In the genomic region with DNA sequence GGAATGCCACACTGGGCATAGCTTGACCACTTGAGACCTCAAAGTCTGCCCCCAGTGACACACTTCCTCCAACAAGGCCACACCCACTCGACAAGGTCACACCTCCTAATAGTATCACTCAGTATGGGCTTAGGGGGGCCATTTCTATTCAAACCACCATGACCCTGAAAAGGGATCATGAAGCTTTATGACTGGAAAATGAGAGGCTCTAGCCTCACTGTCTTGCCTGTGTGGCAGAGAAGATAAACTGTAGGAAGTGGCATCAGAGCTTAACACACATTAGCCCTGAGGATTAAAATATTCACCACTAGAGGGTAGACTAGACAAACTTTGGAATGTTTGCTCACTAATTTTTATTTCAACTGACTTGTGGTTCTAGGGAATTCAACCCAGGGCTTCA, we compare ENCODE assay signal across 8 mouse cellular contexts. TPM values are rescaled to one million over a fixed set of nuclear protein-coding genes. Genes with fewer than 3 reads are reported as not detected.
A peak's percentile ranks its signal among the peaks of the same experiment; 100 is the strongest.
DNase-seq lines count a peak whose midpoint lies in the region; ATAC-seq and TF ChIP-seq lines count a peak whose summit lies in the region.
"Had no signal": no experiment of that assay in that cellular context is flagged by ENCODE, and none has a peak within 500 bp of the region (broad histone marks: within the 10 kb centered on the region; RNA-seq: fewer than 3 reads in every experiment).

No protein-coding gene starts in this region.

- no peak for ATAC-seq in liver, embryonic 14.5 days (ENCODE audit: insufficient read depth)
- no peak for ATAC-seq in liver, embryonic 12.5 days
- no peak for ATAC-seq in erythroblast, adult 5-6 weeks (replicated peaks; ENCODE audit: low FRiP score, poor library complexity, severe bottlenecking)

- DNase-seq in liver, embryonic 14.5 days (ENCODE audit: low read depth in 3 of 3, low spot score in 3 of 3): no peak
- DNase-seq in brain, adult 2 months (ENCODE audit: low read depth, low spot score): peak; percentile 47
- DNase-seq in forelimb bud, embryonic 11.5 days (ENCODE audit: low read depth, low spot score): peak; percentile 23
- peak; percentile 40 for DNase-seq in naive thymus-derived CD4-positive, alpha-beta T cell, adult 2 months (ENCODE audit: low read depth)
- DNase-seq in cerebellum, adult 11-12 months: no peak

- H3K9ac ChIP-seq in liver, embryonic 14.5 days (replicated peaks): no peak overlapping the region
- no peak overlapping the region for H3K9ac ChIP-seq in liver, embryonic 12.5 days
- H3K9ac ChIP-seq: embryonic facial prominence, embryonic 15.5 days had no signal

- H3K9me3 ChIP-seq in liver, embryonic 14.5 days (ENCODE audit: control insufficient read depth, low read length): no peaks in the 10 kb centered on the region
- no peaks in the 10 kb centered on the region for H3K9me3 ChIP-seq in liver, embryonic 12.5 days (replicated peaks)
- H3K9me3 ChIP-seq: embryonic facial prominence, embryonic 15.5 days had no signal

- no peaks in the 10 kb centered on the region for H3K27me3 ChIP-seq in liver, embryonic 14.5 days (ENCODE audit: control insufficient read depth, insufficient read depth, low read length)
- H3K27me3 ChIP-seq in liver, embryonic 12.5 days (replicated peaks): 0 out of 2 replicates have a peak, but pooled peaks cover 4% of the 10 kb centered on the region
- H3K27me3 ChIP-seq: embryonic facial prominence, embryonic 15.5 days had no signal

- H3K4me3 ChIP-seq in liver, embryonic 14.5 days (ENCODE audit: insufficient read depth in 1 of 2, low read depth in 2 of 2, low read length in 2 of 2): no peak overlapping the region
- H3K4me3 ChIP-seq in liver, embryonic 12.5 days: no peak overlapping the region
- H3K4me3 ChIP-seq: embryonic facial prominence, embryonic 15.5 days had no signal

- no peak overlapping the region for H3K4me2 ChIP-seq in liver, embryonic 14.5 days (ENCODE audit: low read depth)
- H3K4me2 ChIP-seq in liver, embryonic 12.5 days: no peak overlapping the region
- H3K4me2 ChIP-seq: embryonic facial prominence, embryonic 15.5 days had no signal

- H3K36me3 ChIP-seq in liver, embryonic 14.5 days (replicated peaks; ENCODE audit: control insufficient read depth, insufficient read depth, low read depth): no peaks in the 10 kb centered on the region
- no peaks in the 10 kb centered on the region for H3K36me3 ChIP-seq in liver, embryonic 12.5 days
- H3K36me3 ChIP-seq: embryonic facial prominence, embryonic 15.5 days had no signal

- TF ChIP-seq EP300 in liver, embryonic 14.5 days (IDR thresholded peaks at IDR 0.05; ENCODE audit: low read depth): no peak

- 67% methylated on average over 1 of the region's 1 CpGs for WGBS in liver, embryonic 14.5 days (ENCODE audit: insufficient replicate concordance)
- WGBS in liver, embryonic 12.5 days (ENCODE audit: insufficient replicate concordance): 73% methylated on average over 1 of the region's 1 CpGs

- no peak overlapping the region for H3K27ac ChIP-seq in liver, embryonic 14.5 days
- H3K27ac ChIP-seq in liver, embryonic 12.5 days: no peak overlapping the region
- H3K27ac ChIP-seq: embryonic facial prominence, embryonic 15.5 days had no signal

- peak; percentile 24; the same call in 1 of the 2 replicates for TF ChIP-seq CTCF in liver, embryonic 14.5 days (IDR thresholded peaks at IDR 0.05; ENCODE audit: low read depth)

- no peaks in the 10 kb centered on the region for H3K4me1 ChIP-seq in liver, embryonic 14.5 days (replicated peaks; ENCODE audit: control insufficient read depth in 2 of 2, insufficient read depth in 2 of 2, low read length in 1 of 2)
- H3K4me1 ChIP-seq in liver, embryonic 12.5 days: no peaks in the 10 kb centered on the region
- H3K4me1 ChIP-seq: embryonic facial prominence, embryonic 15.5 days had no signal

RNA-seq across cellular contexts. Expression of gene Cep295, which starts 8.3 kb away (rescaled TPM):
- 10.4 and 15.7 TPM in 2 replicates for polyA plus RNA-seq in liver, embryonic 14.5 days (2012; rRNA removed)
- 9.5 and 9.6 TPM in 2 replicates for polyA plus RNA-seq in liver, embryonic 14.5 days (2014; fragmentation: Nextera tagmentation; extraction: Ambion mirVana)
- polyA plus RNA-seq in liver, embryonic 12.5 days (2016; fragmentation: Nextera tagmentation; extraction: Ambion mirVana): 13.9 and 14.2 TPM in 2 replicates
- 21.1 and 63.0 TPM in 2 replicates for total RNA-seq in erythroblast, adult 5-6 weeks (2015; ENCODE audit: low replicate concordance)
- 29.1 and 32.1 TPM in 2 replicates for total RNA-seq in erythroblast, adult 5-6 weeks (2017; ENCODE audit: low replicate concordance)

RNA-seq across cellular contexts. Expression of gene 4931406C07Rik, which starts 59.6 kb away (rescaled TPM):
- 4.0 and 5.9 TPM in 2 replicates for polyA plus RNA-seq in liver, embryonic 14.5 days (2012; rRNA removed)
- polyA plus RNA-seq in liver, embryonic 14.5 days (2014; fragmentation: Nextera tagmentation; extraction: Ambion mirVana): 2.3 and 2.7 TPM in 2 replicates
- 3.8 TPM in 2 replicates for polyA plus RNA-seq in liver, embryonic 12.5 days (2016; fragmentation: Nextera tagmentation; extraction: Ambion mirVana)
- 2.7 and 3.8 TPM in 2 replicates for total RNA-seq in erythroblast, adult 5-6 weeks (2015; ENCODE audit: low replicate concordance)
- 0.94 and 2.6 TPM in 2 replicates for total RNA-seq in erythroblast, adult 5-6 weeks (2017; ENCODE audit: low replicate concordance)

RNA-seq across cellular contexts. Expression of gene Taf1d, which starts 59.8 kb away (rescaled TPM):
- polyA plus RNA-seq in liver, embryonic 14.5 days (2012; rRNA removed): 33.8 and 57.4 TPM in 2 replicates
- 29.6 TPM in 2 replicates for polyA plus RNA-seq in liver, embryonic 14.5 days (2014; fragmentation: Nextera tagmentation; extraction: Ambion mirVana)
- polyA plus RNA-seq in liver, embryonic 12.5 days (2016; fragmentation: Nextera tagmentation; extraction: Ambion mirVana): 63.5 and 64.6 TPM in 2 replicates
- total RNA-seq in erythroblast, adult 5-6 weeks (2015; ENCODE audit: low replicate concordance): 92.0 and 139 TPM in 2 replicates
- 429 and 577 TPM in 2 replicates for total RNA-seq in erythroblast, adult 5-6 weeks (2017; ENCODE audit: low replicate concordance)

Comparison
In these comparisons a context has a peak if more than half of its experiments do, and no peak if none do; other contexts are left out.
1. DNase-seq: peak in brain, adult 2 months (single experiment), forelimb bud, embryonic 11.5 days (single experiment) and naive thymus-derived CD4-positive, alpha-beta T cell, adult 2 months (single experiment); none in liver, embryonic 14.5 days (0 of 3) and cerebellum, adult 11-12 months (single experiment).